Mouse (Mus musculus) frontal cortex, postnatal 25 days (tissue): ENCODE data around the gene Uprt.

ENCODE experiments used
- DNase-seq, 2 experiments: peaks; one replicate each; pipeline ENCODE4 v3.0.0; 2022; ENCODE audit warnings: low spot score in 2 of 2

Uprt gene

GRCm38 (mm10) chrX:104482572-104483443 is at the start of gene Uprt:
Gene Uprt (plus strand): TSS chrX:104482818.
- DNase-seq, result peak; percentile 41 to 66

- no peak for DNase-seq
These were observed 49.2 kb upstream of the Uprt start for GRCm38 (mm10) chrX:104433456-104433855.

GRCm38 (mm10) chrX:104452433-104452832 is 30.2 kb upstream of the Uprt start:
- DNase-seq, result no peak

GRCm38 (mm10) chrX:104461755-104462154 is 20.9 kb upstream of the Uprt start:
- DNase-seq, result no peak

- DNase-seq, result no peak
These were observed 18.2 kb upstream of the Uprt start for GRCm38 (mm10) chrX:104464376-104464775.

- DNase-seq, result no peak
These were observed 4.6 kb upstream of the Uprt start for GRCm38 (mm10) chrX:104478041-104478440.

GRCm38 (mm10) chrX:104483444-104483808 is 808 bp downstream of the Uprt start:
- DNase-seq, result no peak

- DNase-seq, result no peak
These were observed 3.0 kb downstream of the Uprt start for GRCm38 (mm10) chrX:104485596-104485995.

- no peak for DNase-seq
These were observed 5.4 kb downstream of the Uprt start for GRCm38 (mm10) chrX:104488036-104488435.

GRCm38 (mm10) chrX:104488870-104489467 is 6.4 kb downstream of the Uprt start:
- no peak for DNase-seq

GRCm38 (mm10) chrX:104489626-104490355 is 7.2 kb downstream of the Uprt start:
- DNase-seq, result no peak

- DNase-seq, result no peak
These were observed 19.1 kb downstream of the Uprt start for GRCm38 (mm10) chrX:104501765-104502164.

- no peak for DNase-seq
These were observed 60.0 kb downstream of the Uprt start for GRCm38 (mm10) chrX:104542635-104543034.

GRCm38 (mm10) chrX:104543919-104544595 is 61.4 kb downstream of the Uprt start:
- no peak for DNase-seq

GRCm38 (mm10) chrX:104545283-104545682 is 62.7 kb downstream of the Uprt start:
- DNase-seq, result no peak
